Mouse (Mus musculus) large intestine, adult 2 months (tissue): Measurements from ENCODE around the gene Phactr4. TPM values are rescaled to one million over a fixed set of nuclear protein-coding genes. Genes with fewer than 3 reads are reported as not detected.

Experiments used
- DNase-seq: peaks from one replicate; pipeline ENCODE4 v3.0.0-alpha.2; 2012; ENCODE audit warnings: low read depth, low spot score
- WGBS: fragments of 180-500 bp; shearing (Covaris S2); methylation state at CpG from one replicate; pipeline ENCODE4 v1.1.7; 2018; 5-methylcytosine and 5-hydroxymethylcytosine counted together
- polyA plus RNA-seq: library from polyadenylated mRNA; depleted of rRNA; stranded (reverse); fragments of >200 nt; gene quantifications from 2 replicates; pipeline ENCODE4 v1.2.3, GENCODE M21; 2012

Phactr4 gene
- polyA plus RNA-seq, 1 experiment, result 11.5 TPM

DNA sequence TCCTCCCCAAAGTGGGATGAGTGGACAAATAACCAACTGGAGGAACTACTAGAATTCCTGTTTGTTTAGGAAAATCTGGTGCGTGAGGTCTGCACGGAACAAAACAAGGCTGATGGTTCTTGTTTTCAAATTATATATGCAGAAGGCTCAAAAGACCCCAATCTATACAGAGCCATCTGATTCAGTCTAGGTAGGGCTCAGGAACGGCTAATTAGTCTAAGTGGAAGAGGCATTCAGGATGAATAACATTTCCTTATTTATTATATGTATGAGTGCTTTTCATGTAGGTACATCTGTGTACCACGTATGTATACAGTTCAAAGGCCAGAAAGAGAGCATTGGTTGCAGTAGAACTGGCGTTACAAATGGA is 76.5 kb downstream of the Phactr4 start:
- 20% methylated on average over 5 of the region's 5 CpGs for WGBS
- DNase-seq, result no peak

DNA sequence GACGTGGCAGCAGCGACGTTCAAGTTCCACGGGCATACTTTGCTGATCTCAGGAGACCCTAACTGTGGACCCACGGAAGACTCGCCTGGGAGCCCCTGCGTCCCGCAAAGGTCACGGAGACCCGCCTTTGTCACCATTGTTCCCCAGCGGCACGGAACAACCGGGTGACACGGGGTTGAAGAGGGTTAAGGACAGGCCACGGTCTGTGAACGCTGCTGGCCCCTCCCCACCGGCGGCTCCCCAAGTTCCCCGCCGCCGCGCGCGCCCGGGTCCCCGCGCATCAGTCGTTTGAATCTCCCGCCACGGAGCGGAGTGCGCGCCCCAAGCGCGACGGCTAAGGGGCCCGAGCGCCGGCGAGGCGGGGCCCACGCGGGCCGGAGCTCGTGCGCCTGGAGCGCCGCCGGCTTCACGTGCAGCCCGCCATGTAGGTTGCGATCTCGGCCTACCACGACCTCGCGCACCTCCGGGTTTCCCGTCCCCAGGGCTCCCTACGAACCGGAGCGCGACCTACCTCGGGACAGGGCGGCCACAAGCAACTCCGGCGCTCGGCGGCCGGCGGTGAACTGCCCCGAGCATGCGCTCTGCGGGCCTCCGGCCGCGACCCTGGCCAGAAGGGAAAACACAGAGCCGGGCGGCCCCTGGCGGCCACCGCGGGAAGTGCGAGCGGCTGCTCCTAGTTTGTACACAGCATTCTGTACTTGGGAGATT is 77.0 kb downstream of the Phactr4 start:
- DNase-seq, result no peak
- WGBS, result under 1% methylated on average over 83 of the region's 83 CpGs

DNA sequence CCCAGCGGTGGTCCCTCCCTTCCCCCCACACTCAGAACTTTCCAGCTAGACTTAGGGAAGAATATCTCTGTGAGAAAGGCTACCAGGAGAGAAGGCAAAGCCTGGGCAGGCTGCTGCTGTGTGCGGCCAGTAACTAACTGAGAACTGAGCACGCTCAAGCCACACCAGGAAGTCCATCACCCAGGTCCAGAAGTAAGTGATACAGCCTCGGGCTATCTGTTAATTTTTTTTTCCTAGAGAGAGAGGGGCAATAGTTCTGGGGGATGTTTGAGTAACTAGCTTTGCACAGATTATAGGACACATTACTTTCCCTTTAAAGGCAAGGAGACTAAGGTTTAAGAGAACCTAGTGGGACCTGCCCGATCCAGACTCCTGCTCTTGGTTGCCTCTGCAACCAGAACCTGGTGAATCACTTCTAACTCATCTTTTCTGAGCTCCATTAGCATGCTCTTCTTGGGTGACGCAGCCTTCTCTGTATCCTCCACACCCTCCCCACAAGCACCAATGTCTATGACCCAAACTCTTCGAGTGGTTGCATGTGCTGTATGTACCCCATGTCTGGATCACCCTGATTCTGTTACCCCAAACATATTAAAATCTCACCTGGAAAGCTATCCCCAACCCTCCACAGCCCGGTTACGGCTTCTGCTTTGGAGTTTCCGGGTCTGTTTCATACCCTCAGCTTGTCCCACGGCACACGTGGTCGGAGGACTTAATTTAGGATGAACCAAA is 77.7 kb downstream of the Phactr4 start:
- DNase-seq, result no peak
- 3% methylated on average over 13 of the region's 13 CpGs for WGBS

DNA sequence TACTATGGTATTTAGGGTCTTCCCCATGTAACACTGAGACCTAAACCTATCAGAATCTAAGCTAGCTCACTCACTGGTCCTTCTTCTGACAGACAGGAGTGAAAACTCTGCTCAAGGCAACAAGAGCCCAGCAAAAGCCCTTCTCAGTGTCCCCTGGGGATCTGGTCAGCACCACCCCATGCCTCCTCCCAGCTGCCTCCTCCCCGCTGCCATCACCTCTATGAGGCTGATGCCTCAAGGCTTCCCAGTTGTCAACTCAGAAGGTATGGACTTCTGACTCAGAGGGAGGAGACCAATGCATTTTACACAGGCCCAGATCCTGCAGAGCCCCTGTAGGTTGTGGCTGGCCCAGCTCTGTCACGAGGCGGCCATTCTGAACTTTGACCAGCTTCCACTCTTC is 80.8 kb downstream of the Phactr4 start:
- DNase-seq, result no peak
- 70% methylated on average over 3 of the region's 3 CpGs for WGBS

DNA sequence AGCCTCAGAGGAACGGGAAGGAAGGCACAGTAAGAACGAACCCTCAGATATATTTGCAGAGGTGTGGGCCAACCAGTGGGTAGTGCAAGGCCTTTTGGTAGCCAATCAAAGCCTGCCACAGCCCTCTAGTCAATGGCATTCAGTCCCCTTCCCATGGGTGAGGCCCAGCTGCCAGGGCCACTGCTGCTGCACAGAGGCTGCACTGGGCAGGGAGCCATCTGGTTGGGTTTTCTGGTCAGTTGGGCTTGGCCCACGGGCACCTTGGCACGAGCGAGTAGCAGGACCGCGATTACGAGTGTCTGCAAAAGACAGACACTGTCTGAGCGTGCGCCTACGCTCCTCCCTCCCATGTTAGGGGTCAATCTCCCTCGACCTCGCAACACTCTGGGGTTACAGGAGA is 83.3 kb downstream of the Phactr4 start:
- DNase-seq, result no peak
- 80% methylated on average over 13 of the region's 13 CpGs for WGBS

DNA sequence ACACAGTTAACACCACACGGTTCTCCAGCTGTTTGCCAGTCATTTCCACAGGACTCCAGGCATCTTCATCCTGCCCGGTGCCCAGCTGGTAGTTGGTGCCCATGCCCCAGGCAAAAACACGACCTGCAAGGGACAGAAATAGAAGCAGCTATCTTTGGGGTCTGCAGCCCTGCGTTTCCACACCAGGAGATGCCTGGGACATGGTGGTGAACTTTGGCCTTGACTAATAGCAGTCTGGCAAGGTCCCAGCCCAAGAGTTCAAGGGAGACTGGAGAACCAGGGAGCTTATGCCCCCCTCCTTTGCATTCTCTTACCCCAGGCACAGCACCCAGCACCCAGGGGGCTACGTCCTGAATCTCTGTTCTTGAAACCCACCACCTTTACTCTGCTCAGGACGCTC is 89.4 kb downstream of the Phactr4 start:
- WGBS, result 75% methylated on average over 6 of the region's 6 CpGs
- DNase-seq, result no peak

DNA sequence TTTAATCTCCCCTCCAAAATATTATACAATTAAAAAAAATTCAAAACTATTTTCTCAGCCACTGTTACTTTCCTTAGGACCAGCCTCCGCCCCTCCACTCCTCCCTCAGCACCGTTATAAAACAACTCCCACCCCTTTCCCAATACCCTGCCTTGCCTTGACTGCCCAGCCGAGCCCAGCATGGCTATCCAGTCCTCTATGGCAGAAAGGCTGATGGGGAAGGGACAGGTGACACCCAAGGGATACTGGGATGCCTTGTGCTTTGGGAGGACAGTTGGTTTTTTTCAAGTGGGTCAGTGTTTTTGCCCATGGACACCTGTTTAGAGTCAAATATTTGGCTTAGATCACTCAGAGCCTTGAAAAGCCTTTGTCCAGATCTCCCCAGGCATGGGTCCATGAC is 90.3 kb downstream of the Phactr4 start:
- 62% methylated on average over 3 of the region's 3 CpGs for WGBS
- DNase-seq, result no peak

DNA sequence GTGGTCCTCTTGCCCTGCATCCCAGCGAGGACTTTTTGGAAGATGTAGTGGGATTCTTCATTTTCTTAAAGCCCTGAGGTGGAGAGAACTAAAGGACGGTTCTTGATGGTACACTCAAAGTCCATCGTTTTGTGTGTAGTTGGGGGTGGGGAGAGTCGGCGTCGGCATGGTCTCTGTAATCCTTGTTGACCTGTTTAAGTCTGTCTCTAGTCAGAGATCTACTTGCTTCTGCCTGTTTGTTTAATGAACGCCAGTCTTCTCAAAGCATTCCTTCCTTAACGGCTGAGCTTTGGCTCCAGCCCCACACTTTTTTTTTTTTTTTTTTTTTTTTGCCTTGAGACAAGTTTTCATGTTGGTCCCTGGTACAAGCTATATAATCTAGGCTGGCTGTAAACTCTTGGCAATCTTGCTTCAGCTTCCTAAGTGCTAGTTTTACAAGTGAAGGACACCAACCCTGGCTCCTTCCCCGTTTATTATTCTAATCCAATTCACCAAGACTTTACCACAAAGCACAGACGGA is 92.4 kb downstream of the Phactr4 start:
- DNase-seq, result no peak
- WGBS, result 3% methylated on average over 10 of the region's 10 CpGs

DNA sequence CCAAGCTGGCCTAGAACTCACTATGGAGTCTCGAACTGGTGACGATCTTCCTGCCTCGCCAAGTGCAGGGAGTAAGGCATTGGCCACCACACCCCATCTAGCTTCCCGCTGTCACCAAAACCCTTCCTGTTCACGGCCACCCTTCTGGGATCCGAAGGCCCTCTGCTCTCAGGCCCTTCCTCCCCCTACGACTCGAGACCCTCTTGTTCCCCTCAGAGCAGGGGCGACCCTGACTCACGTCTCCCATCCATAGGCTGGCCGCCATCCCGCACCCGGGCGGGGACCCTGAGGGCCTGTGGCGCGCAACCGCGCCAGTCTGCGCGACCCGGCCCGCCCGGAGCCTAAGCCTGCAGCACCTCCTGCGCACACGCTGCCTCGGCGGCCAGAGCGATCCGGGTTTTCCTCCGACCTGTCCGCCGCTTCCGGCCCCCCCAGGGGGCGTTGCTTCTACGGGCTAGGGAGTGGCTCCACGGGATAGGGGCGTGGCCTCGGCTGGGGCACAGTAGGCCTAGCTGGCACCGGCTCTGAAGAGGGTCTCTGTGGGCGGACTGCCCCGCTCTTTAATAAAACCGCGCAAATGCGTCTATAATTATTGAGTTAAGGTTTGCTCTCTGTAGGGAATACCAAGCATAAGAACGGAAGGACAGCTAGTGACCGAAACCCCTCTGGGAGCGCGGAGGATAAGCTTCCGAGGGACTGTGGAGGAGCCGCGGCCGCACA is 93.0 kb downstream of the Phactr4 start, which contains the start of gene Trnau1ap:
Gene Trnau1ap, minus strand, starts transcription at position 424 of the 720 bp plus-strand sequence.
- DNase-seq, result no peak
- under 1% methylated on average over 52 of the region's 52 CpGs for WGBS

DNA sequence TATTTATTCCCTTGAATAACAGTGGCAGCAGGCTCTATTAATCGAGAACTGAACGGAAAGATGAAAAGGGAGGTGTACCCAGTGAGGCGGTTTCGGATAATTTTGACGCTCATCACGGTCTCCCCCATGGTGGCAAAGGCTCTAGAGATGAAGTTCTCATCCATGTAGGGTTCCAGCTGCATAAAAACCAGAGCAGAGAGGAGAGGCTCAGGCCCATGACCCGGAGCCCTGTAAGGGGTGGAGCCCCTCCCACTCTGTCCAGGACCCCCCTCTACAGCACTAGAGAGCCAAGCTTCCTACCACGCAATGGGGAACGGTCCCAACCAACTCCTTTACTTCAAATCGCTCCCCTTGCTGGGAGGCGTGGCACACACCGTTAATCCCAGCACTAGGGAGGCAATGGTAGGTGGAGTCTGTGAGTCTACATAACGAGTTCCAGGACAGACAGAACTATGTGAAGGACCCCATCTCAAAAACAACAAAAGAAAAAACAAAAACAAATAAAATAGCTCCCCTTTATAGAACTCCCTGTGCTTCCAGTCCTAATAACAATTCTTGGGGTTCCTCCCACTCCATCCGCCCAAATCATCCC is 93.8 kb downstream of the Phactr4 start:
- 62% methylated on average over 14 of the region's 14 CpGs for WGBS
- DNase-seq, result no peak

DNA sequence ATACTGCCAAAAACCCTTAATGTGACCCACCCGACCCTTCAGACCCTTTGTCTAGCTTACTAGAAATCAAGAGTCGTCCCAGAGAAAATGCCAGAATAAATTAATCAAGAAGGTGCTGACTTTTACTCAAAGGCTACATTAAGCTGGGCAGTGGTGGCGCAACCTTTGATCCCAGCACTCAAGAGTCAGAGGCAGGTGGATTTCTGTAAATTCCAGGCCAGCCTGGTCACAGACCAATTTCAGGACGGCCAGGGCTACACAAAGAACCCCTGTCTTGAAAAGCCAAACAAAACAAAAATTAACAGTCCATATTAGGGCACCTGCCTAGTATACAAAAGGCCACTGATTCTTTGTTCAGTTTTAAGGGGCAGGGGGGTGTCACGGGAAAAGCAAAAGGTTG is 95.8 kb downstream of the Phactr4 start:
- DNase-seq, result no peak
- WGBS, result 72% methylated on average over 5 of the region's 5 CpGs

DNA sequence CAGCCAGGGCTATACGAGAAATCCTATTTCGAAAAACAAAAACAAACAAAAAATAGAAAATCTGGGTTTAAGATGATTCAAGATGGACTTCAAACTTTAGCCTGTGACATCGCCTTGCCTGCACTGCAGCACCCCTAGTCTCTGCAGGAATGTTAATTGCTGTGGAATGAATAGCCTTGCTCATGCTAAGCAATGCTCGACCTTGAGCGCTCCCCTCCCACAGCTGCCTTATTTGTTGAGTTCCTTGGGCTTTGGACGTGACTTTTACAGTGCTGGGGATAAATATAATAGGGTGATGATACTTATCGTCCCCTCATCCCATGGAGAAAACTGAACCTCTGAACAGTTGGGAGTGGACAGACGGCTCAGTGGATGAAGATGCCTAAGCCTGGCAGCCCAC is 106.6 kb downstream of the Phactr4 start:
- DNase-seq, result no peak
- 71% methylated on average over 8 of the region's 8 CpGs for WGBS

DNA sequence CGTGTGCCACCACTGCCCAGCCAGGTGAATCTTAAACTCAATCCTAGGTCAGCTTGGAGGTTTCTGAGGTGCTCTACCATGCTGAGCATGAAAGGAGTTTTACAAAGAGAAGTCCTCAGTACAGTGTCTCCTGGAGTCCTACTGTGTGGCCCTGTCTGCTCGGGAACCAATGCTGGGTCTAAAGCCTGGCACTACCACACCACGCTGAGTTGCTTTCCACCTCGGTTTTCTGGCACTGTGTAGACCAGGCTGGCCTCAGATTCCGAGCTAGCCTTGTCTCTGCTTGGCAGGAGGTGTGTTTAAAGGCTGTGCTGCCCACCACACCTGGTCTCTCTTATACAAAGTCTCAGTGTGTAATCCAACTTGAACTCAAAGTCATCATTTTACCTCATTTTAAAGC is 109.7 kb downstream of the Phactr4 start:
- DNase-seq, result no peak
- WGBS, result 83% methylated on average over 5 of the region's 5 CpGs

DNA sequence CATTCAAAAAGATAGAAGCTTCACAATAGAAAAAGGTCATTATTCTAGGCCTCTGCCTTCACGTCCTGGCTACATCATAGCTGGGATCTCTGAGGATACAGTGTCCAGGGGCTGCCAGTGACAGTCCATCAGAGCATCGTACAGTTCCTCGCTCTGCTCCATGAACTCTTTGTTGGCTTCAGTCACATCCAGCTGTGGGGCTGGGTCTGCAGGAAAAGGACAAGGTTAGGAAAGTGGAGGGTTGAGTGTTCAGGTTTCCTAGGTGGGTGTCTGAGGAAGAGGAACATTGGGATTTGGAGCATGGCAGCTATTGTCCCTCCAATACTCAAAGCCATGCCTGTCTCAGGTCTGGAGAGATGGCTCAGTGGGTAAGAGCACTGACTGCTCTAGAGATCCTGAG is 110.5 kb downstream of the Phactr4 start:
- DNase-seq, result no peak
- 65% methylated on average over 3 of the region's 3 CpGs for WGBS

DNA sequence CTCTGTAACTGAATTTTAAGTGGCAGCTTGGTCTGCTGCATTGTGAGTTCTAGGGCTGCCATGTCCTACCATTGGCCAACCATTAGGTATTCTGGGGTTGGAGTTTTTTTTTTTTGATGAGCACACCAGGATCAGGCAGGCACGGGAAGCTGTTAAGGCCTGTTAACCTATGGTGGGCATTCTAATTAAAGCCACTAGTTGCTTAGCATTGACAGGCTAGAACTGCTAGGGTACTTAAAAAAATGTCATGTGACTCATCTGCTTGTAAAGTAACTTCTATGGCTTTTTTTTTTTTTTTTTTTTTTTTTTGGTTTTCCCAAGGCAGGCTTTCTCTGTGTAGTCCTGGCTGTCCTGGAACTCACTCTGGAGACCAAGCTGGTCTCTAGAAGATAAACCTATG is 111.1 kb downstream of the Phactr4 start:
- 56% methylated on average over 1 of the region's 1 CpGs for WGBS
- no peak for DNase-seq

DNA sequence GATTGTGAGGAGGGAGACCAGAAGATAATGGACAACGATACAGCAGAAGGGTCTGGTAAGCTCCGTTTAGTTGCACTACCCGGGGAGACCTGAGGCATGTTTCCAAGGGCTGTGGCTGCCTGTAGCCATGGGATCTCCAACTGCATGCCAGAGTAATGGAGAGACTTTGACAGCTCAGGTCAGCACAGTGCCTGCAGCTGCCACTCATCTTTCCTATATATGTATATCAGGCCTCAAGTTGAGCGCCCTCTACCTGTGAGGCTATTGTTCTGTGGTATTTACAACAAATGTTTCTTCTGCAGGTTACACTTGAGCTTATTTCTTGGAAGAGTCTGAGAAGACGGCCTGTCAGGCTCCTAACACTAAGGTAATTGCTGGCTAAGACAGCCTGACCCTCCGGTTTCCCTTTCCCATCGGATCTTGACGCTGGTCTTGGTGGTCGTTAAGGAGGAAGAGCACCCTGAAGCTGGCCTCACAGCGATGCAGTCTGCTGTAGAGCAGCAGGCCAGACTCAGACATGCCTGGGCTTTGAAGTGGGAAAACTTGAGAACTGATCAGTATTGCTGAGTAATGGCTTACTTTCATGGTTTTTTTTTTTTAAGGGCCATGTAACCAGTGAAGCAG is 112.3 kb downstream of the Phactr4 start:
- peak; percentile 58 for DNase-seq
- WGBS, result 16% methylated on average over 10 of the region's 10 CpGs

DNA sequence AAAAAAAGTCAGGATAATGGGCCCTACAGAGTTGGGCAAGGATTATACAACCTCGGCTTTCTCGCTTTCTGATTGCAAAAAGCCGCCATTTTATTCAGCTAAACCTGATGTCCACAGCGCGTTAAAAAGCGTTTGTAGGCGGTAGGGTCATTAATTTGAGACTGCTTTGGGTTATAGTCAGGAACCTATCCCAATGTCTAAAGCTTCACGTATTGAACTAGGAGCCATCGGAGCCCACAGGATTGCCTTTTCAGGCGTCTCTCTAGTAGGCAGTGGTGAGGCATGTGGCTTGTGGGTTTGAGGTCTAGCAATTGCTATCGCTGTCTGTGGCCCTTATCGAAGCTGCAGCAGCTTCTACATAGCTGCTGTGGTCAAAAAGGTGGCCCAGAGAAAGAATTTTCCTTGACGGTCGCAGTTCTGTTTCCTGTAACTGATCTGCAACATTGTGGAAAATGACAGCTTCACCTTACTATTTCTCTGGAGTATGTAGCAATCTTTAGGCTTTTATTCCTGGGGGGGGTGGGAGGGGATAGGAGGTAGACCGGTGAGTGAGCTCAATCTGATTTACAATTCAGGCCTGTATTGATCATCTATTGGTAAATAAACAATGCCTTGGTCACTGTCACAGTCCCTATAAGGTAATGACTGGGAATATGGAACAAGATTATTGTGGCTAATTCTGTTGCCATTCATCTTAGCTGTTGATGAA is 113.0 kb downstream of the Phactr4 start:
- WGBS, result under 1% methylated on average over 15 of the region's 15 CpGs
- no peak for DNase-seq

DNA sequence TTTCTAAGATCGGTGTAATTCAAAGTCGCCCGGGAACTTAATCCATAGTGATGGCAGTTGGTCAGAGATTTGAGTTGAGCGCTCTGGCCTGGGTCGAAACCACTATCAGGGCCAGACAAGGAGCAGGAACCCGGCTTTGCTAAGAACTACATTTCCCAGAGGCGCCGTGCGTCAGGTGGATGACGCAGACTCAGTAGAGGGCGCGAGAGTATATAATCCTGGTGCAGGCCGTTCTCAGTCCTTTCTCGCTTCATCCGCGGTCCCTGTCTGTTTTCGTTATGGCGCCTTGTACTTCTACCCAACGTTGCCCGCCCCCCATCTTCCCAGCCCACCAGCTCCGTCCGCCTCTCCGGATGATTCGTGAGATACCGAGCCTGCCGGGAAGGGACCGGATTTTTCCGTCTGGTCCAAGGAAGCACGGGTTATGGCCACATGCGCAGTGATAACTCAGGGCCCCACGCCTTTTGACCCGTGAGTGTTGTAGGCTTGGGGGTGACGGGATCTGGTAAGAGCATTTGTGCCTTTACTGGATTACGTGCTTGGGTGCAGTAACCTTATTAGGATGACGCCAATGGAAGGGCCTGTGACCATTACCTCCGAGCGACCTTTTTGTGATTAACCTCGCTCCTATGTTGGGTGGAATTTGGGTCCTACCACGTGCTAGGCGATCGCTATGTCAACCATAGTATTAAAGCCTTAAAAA is 113.7 kb downstream of the Phactr4 start:
- DNase-seq, result peak; percentile 75
- WGBS, result under 1% methylated on average over 41 of the region's 41 CpGs

DNA sequence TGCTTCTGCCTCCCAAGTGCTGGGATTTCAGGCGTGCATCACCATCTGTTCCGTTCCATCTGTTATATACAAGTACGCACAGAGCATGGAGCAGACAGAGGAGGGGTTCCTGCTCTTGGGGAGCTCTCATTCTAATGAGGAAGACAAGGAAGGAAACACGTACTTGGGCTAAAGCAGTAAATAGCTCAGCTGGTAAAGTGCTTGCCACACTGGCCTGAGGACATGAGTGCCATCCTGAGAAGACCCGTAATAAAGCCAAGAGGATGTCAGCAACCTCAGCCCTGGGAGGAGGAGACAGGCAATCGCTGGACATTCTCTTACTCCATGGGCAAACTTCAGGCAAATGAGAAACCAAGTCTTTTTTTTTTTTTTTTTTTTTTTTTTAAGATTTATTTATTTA is 116.3 kb downstream of the Phactr4 start:
- whole genome bisulfite sequencing, result 76% methylated on average over 6 of the region's 6 CpGs
- no peak for DNase-seq
